In genomic region chr2:180045283-180045682, GRCm38 (mm10) we compare ENCODE assay signal across 10 mouse cellular contexts. TPM values are rescaled to one million over a fixed set of nuclear protein-coding genes. Genes with fewer than 3 reads are reported as not detected.
A peak's percentile ranks its signal among the peaks of the same experiment; 100 is the strongest.
DNase-seq lines count a peak whose midpoint lies in the region; ATAC-seq and TF ChIP-seq lines count a peak whose summit lies in the region.
"Had no signal": no experiment of that assay in that cellular context is flagged by ENCODE, and none has a peak within 500 bp of the region (broad histone marks: within the 10 kb centered on the region; RNA-seq: fewer than 3 reads in every experiment).

No protein-coding gene starts in this region.

- no peak for ATAC-seq in kidney, postnatal 0 days (replicated peaks; ENCODE audit: low FRiP score, low read depth)
- no peak for ATAC-seq in embryonic facial prominence, embryonic 14.5 days (ENCODE audit: low read depth)
- ATAC-seq in megakaryocyte, adult 5-6 weeks (ENCODE audit: poor library complexity, severe bottlenecking) = peak; percentile 28; the same call in 1 of the 2 replicates

- peak; percentile 77 for TF ChIP-seq CTCF in kidney, postnatal 0 days (IDR thresholded peaks at IDR 0.05; ENCODE audit: low read depth)

- WGBS in kidney, postnatal 0 days = 44% methylated on average over 4 of the region's 4 CpGs
- WGBS in embryonic facial prominence, embryonic 14.5 days = 53% methylated on average over 4 of the region's 4 CpGs
- 60% methylated on average over 4 of the region's 4 CpGs for WGBS in forebrain, embryonic 10.5 days

- peak; percentile 80 for DNase-seq in kidney, postnatal 0 days (ENCODE audit: low spot score)
- no peak for DNase-seq in kidney, adult 18-20 months
- peak; percentile 82 for DNase-seq in CD4-positive, CD25-positive, alpha-beta regulatory T cell, adult 2 months (ENCODE audit: low read depth, low spot score)
- peak; percentile 41 for DNase-seq in Muller cell, postnatal 12 days (ENCODE audit: inconsistent ontology term)
- peak; percentile 70 for DNase-seq in embryonic facial prominence, embryonic 14.5 days (ENCODE audit: low spot score)
- DNase-seq in left cerebral cortex, postnatal 25 days (ENCODE audit: low spot score in 2 of 2) = no peak
- DNase-seq in forebrain, embryonic 10.5 days (ENCODE audit: extremely low spot score, low spot score) = no peak

- H3K36me3 ChIP-seq in kidney, postnatal 0 days (ENCODE audit: insufficient read depth, low read length) = no peaks in the 10 kb centered on the region
- no peaks in the 10 kb centered on the region; the same call in 1 of the 2 replicates for H3K36me3 ChIP-seq in embryonic facial prominence, embryonic 14.5 days (ENCODE audit: control insufficient read depth, insufficient read depth, low read length)
- peaks cover 38% of the 10 kb centered on the region for H3K36me3 ChIP-seq in forebrain, embryonic 10.5 days (replicated peaks)
- H3K36me3 ChIP-seq: lung, embryonic 15.5 days had no signal

- H3K27ac ChIP-seq in kidney, postnatal 0 days = no peak overlapping the region
- H3K27ac ChIP-seq in embryonic facial prominence, embryonic 14.5 days (replicated peaks; ENCODE audit: low read depth, low read length) = no peak overlapping the region
- H3K27ac ChIP-seq in forebrain, embryonic 10.5 days = no peak overlapping the region
- H3K27ac ChIP-seq: embryonic facial prominence, embryonic 13.5 days; lung, embryonic 15.5 days had no signal

- intact Hi-C loops in left cerebral cortex, postnatal 25 days (cut with DNase I) = no loop called here

- peaks cover 6% of the 10 kb centered on the region; the same call in 1 of the 2 replicates for H3K4me1 ChIP-seq in kidney, postnatal 0 days (replicated peaks; ENCODE audit: insufficient read depth, low read length)
- H3K4me1 ChIP-seq in embryonic facial prominence, embryonic 14.5 days (ENCODE audit: control insufficient read depth, insufficient read depth, low read length) = peaks cover 20% of the 10 kb centered on the region
- peaks cover 40% of the 10 kb centered on the region for H3K4me1 ChIP-seq in forebrain, embryonic 10.5 days

- H3K9me3 ChIP-seq in kidney, postnatal 0 days (replicated peaks; ENCODE audit: low read length) = no peaks in the 10 kb centered on the region
- H3K9me3 ChIP-seq in embryonic facial prominence, embryonic 14.5 days (ENCODE audit: control insufficient read depth, low read length) = no peaks in the 10 kb centered on the region
- H3K9me3 ChIP-seq in forebrain, embryonic 10.5 days = no peaks in the 10 kb centered on the region
- H3K9me3 ChIP-seq: embryonic facial prominence, embryonic 13.5 days; lung, embryonic 15.5 days had no signal

- H3K9ac ChIP-seq in kidney, postnatal 0 days (ENCODE audit: low read depth, low read length) = no peak overlapping the region
- no peak overlapping the region for H3K9ac ChIP-seq in embryonic facial prominence, embryonic 14.5 days (ENCODE audit: low read depth, low read length)
- H3K9ac ChIP-seq: lung, embryonic 15.5 days had no signal

- H3K4me3 ChIP-seq in kidney, postnatal 0 days (replicated peaks; ENCODE audit: low read depth, low read length) = no peak overlapping the region
- H3K4me3 ChIP-seq in embryonic facial prominence, embryonic 14.5 days (ENCODE audit: low read depth, low read length) = no peak overlapping the region
- no peak overlapping the region for H3K4me3 ChIP-seq in forebrain, embryonic 10.5 days
- H3K4me3 ChIP-seq: embryonic facial prominence, embryonic 13.5 days; lung, embryonic 15.5 days had no signal

- H3K27me3 ChIP-seq in kidney, postnatal 0 days (ENCODE audit: insufficient read depth, low read length) = no peaks in the 10 kb centered on the region
- no peaks in the 10 kb centered on the region for H3K27me3 ChIP-seq in embryonic facial prominence, embryonic 14.5 days (replicated peaks; ENCODE audit: control insufficient read depth, insufficient read depth, low read length)
- H3K27me3 ChIP-seq in forebrain, embryonic 10.5 days (ENCODE audit: poor library complexity, severe bottlenecking) = no peaks in the 10 kb centered on the region
- H3K27me3 ChIP-seq: embryonic facial prominence, embryonic 13.5 days; lung, embryonic 15.5 days had no signal

- H3K4me2 ChIP-seq in kidney, postnatal 0 days (ENCODE audit: low read length) = no peak overlapping the region
- H3K4me2 ChIP-seq in embryonic facial prominence, embryonic 14.5 days (ENCODE audit: low read depth, low read length) = no peak overlapping the region
- H3K4me2 ChIP-seq: embryonic facial prominence, embryonic 13.5 days; lung, embryonic 15.5 days had no signal

RNA-seq across cellular contexts. Expression of gene Ss18l1, which starts 3.0 kb away (rescaled TPM):
- 3.9 and 4.2 TPM in 2 replicates for polyA plus RNA-seq in kidney, postnatal 0 days (2015; fragmentation: Nextera tagmentation; extraction: Ambion mirVana)
- 4.2 and 4.6 TPM in 2 replicates for polyA plus RNA-seq in embryonic facial prominence, embryonic 14.5 days (2014; fragmentation: Nextera tagmentation; extraction: Ambion mirVana)
- total RNA-seq in megakaryocyte, adult 5-6 weeks (2015) = 3.2 and 5.5 TPM in 2 replicates
- 4.2 and 4.6 TPM in 2 replicates for total RNA-seq in megakaryocyte, adult 5-6 weeks (2017)
- total RNA-seq in left cerebral cortex, postnatal 25 days (2021) = 10 to 100 TPM; 34.8 to 36.0 TPM
- 7.0 TPM in 2 replicates for polyA plus RNA-seq in forebrain, embryonic 10.5 days (2016; fragmentation: Nextera tagmentation; extraction: Ambion mirVana)

RNA-seq across cellular contexts. Expression of gene Psma7, which starts 3.0 kb away (rescaled TPM):
- polyA plus RNA-seq in kidney, postnatal 0 days (2015; fragmentation: Nextera tagmentation; extraction: Ambion mirVana) = 641 and 676 TPM in 2 replicates
- polyA plus RNA-seq in embryonic facial prominence, embryonic 14.5 days (2014; fragmentation: Nextera tagmentation; extraction: Ambion mirVana) = 494 and 573 TPM in 2 replicates
- total RNA-seq in megakaryocyte, adult 5-6 weeks (2015) = 439 and 533 TPM in 2 replicates
- 536 and 608 TPM in 2 replicates for total RNA-seq in megakaryocyte, adult 5-6 weeks (2017)
- total RNA-seq in left cerebral cortex, postnatal 25 days (2021) = 100 to 1,000 TPM; 164 to 168 TPM
- polyA plus RNA-seq in forebrain, embryonic 10.5 days (2016; fragmentation: Nextera tagmentation; extraction: Ambion mirVana) = 856 and 905 TPM in 2 replicates

RNA-seq across cellular contexts. Expression of gene Lsm14b, which starts 20.5 kb away (rescaled TPM):
- polyA plus RNA-seq in kidney, postnatal 0 days (2015; fragmentation: Nextera tagmentation; extraction: Ambion mirVana) = 9.3 and 10.4 TPM in 2 replicates
- 6.1 and 6.3 TPM in 2 replicates for polyA plus RNA-seq in embryonic facial prominence, embryonic 14.5 days (2014; fragmentation: Nextera tagmentation; extraction: Ambion mirVana)
- 10.6 and 10.9 TPM in 2 replicates for total RNA-seq in megakaryocyte, adult 5-6 weeks (2015)
- total RNA-seq in megakaryocyte, adult 5-6 weeks (2017) = 28.8 and 31.0 TPM in 2 replicates
- total RNA-seq in left cerebral cortex, postnatal 25 days (2021) = 100 to 1,000 TPM; 116 to 118 TPM
- polyA plus RNA-seq in forebrain, embryonic 10.5 days (2016; fragmentation: Nextera tagmentation; extraction: Ambion mirVana) = 8.5 and 8.9 TPM in 2 replicates

RNA-seq across cellular contexts. Expression of gene Mtg2, which starts 25.1 kb away (rescaled TPM):
- polyA plus RNA-seq in kidney, postnatal 0 days (2015; fragmentation: Nextera tagmentation; extraction: Ambion mirVana) = 18.6 and 19.3 TPM in 2 replicates
- 19.8 and 24.5 TPM in 2 replicates for polyA plus RNA-seq in embryonic facial prominence, embryonic 14.5 days (2014; fragmentation: Nextera tagmentation; extraction: Ambion mirVana)
- total RNA-seq in megakaryocyte, adult 5-6 weeks (2015) = 3.3 and 4.9 TPM in 2 replicates
- total RNA-seq in megakaryocyte, adult 5-6 weeks (2017) = 4.5 and 6.6 TPM in 2 replicates
- total RNA-seq in left cerebral cortex, postnatal 25 days (2021) = 10 to 100 TPM; 14.9 to 19.2 TPM
- 34.0 and 35.2 TPM in 2 replicates for polyA plus RNA-seq in forebrain, embryonic 10.5 days (2016; fragmentation: Nextera tagmentation; extraction: Ambion mirVana)

RNA-seq across cellular contexts. Expression of gene Hrh3, which starts 59.0 kb away (rescaled TPM):
- polyA plus RNA-seq in kidney, postnatal 0 days (2015; fragmentation: Nextera tagmentation; extraction: Ambion mirVana) = not detected in 2 replicates
- polyA plus RNA-seq in embryonic facial prominence, embryonic 14.5 days (2014; fragmentation: Nextera tagmentation; extraction: Ambion mirVana) = 0.11 and 0.14 TPM in 2 replicates
- total RNA-seq in megakaryocyte, adult 5-6 weeks (2015) = 0.04 TPM in 1 of 2 replicates, not detected in the other
- not detected in 2 replicates for total RNA-seq in megakaryocyte, adult 5-6 weeks (2017)
- 10 to 100 TPM; 74.4 to 96.9 TPM for total RNA-seq in left cerebral cortex, postnatal 25 days (2021)
- polyA plus RNA-seq in forebrain, embryonic 10.5 days (2016; fragmentation: Nextera tagmentation; extraction: Ambion mirVana) = 1.1 and 1.3 TPM in 2 replicates
- polyA plus RNA-seq: lung, embryonic 15.5 days had no signal

Comparison
In these comparisons a context has a peak if more than half of its experiments do, and no peak if none do; other contexts are left out.
1. DNase-seq: peak in kidney, postnatal 0 days (single experiment), CD4-positive, CD25-positive, alpha-beta regulatory T cell, adult 2 months (single experiment), Muller cell, postnatal 12 days (single experiment) and embryonic facial prominence, embryonic 14.5 days (single experiment); none in kidney, adult 18-20 months (single experiment), left cerebral cortex, postnatal 25 days (0 of 2) and forebrain, embryonic 10.5 days (single experiment).